Mouse (Mus musculus): ENCODE results near the gene Orc1. TPM values are rescaled to one million over a fixed set of nuclear protein-coding genes. Genes with fewer than 3 reads are reported as not detected.
A peak's percentile ranks its signal among the peaks of the same experiment; 100 is the strongest.

The Orc1 gene
- total RNA-seq (2014; fragmentation: Nextera tagmentation) (23.3 and 33.6 TPM in 2 replicates), total RNA-seq (2017) (21.0 and 34.2 TPM in 2 replicates)

GRCm38 (mm10) chr4:108578840-108579742 lies at the start of gene Orc1, which contains the start of gene Prpf38a:
Gene Orc1, plus strand, starts transcription at chr4:108579423.
Gene Prpf38a, minus strand, starts transcription at chr4:108579336.
- peak; percentile 97 for ATAC-seq (replicated peaks; ENCODE audit: low FRiP score, low TSS enrichment, poor library complexity, severe bottlenecking)

GRCm38 (mm10) chr4:108539701-108540100 lies 39.5 kb upstream of the Orc1 start:
- ATAC-seq (replicated peaks; ENCODE audit: low FRiP score, low TSS enrichment, poor library complexity, severe bottlenecking), result no peak

GRCm38 (mm10) chr4:108565026-108565425 lies 14.2 kb upstream of the Orc1 start:
- no peak for ATAC-seq (replicated peaks; ENCODE audit: low FRiP score, low TSS enrichment, poor library complexity, severe bottlenecking)

- ATAC-seq (replicated peaks; ENCODE audit: low FRiP score, low TSS enrichment, poor library complexity, severe bottlenecking), result no peak
Measured at GRCm38 (mm10) chr4:108572644-108573043, 6.6 kb upstream of the Orc1 start.

GRCm38 (mm10) chr4:108579743-108580411 lies 654 bp downstream of the Orc1 start:
- no peak for ATAC-seq (replicated peaks; ENCODE audit: low FRiP score, low TSS enrichment, poor library complexity, severe bottlenecking)

GRCm38 (mm10) chr4:108593376-108593775 lies 14.2 kb downstream of the Orc1 start:
- no peak for ATAC-seq (replicated peaks; ENCODE audit: low FRiP score, low TSS enrichment, poor library complexity, severe bottlenecking)

- ATAC-seq (replicated peaks; ENCODE audit: low FRiP score, low TSS enrichment, poor library complexity, severe bottlenecking), result no peak
Measured at GRCm38 (mm10) chr4:108595785-108596184, 16.6 kb downstream of the Orc1 start.

- ATAC-seq (replicated peaks; ENCODE audit: low FRiP score, low TSS enrichment, poor library complexity, severe bottlenecking), result no peak
Measured at GRCm38 (mm10) chr4:108598306-108598705, 19.1 kb downstream of the Orc1 start.

GRCm38 (mm10) chr4:108601870-108602269 lies 22.6 kb downstream of the Orc1 start:
- no peak for ATAC-seq (replicated peaks; ENCODE audit: low FRiP score, low TSS enrichment, poor library complexity, severe bottlenecking)

- ATAC-seq (replicated peaks; ENCODE audit: low FRiP score, low TSS enrichment, poor library complexity, severe bottlenecking), result no peak
Measured at GRCm38 (mm10) chr4:108608651-108609050, 29.4 kb downstream of the Orc1 start.

- no peak for ATAC-seq (replicated peaks; ENCODE audit: low FRiP score, low TSS enrichment, poor library complexity, severe bottlenecking)
Measured at GRCm38 (mm10) chr4:108610935-108611334, 31.7 kb downstream of the Orc1 start.

- no peak for ATAC-seq (replicated peaks; ENCODE audit: low FRiP score, low TSS enrichment, poor library complexity, severe bottlenecking)
Measured at GRCm38 (mm10) chr4:108618586-108618985, 39.4 kb downstream of the Orc1 start.

- ATAC-seq (replicated peaks; ENCODE audit: low FRiP score, low TSS enrichment, poor library complexity, severe bottlenecking), result peak; percentile 5; the same call in 1 of the 2 replicates
Measured at GRCm38 (mm10) chr4:108619165-108619564, 39.9 kb downstream of the Orc1 start.

- peak; percentile 90 for ATAC-seq (replicated peaks; ENCODE audit: low FRiP score, low TSS enrichment, poor library complexity, severe bottlenecking)
Measured at GRCm38 (mm10) chr4:108619587-108620341, 40.5 kb downstream of the Orc1 start, which contains the start of gene Cc2d1b. Gene Cc2d1b, plus strand, starts transcription at chr4:108619940.

- ATAC-seq (replicated peaks; ENCODE audit: low FRiP score, low TSS enrichment, poor library complexity, severe bottlenecking), result peak; percentile 19; the same call in 1 of the 2 replicates
Measured at GRCm38 (mm10) chr4:108620536-108620935, 41.3 kb downstream of the Orc1 start.

GRCm38 (mm10) chr4:108621504-108621903 lies 42.3 kb downstream of the Orc1 start:
- no peak for ATAC-seq (replicated peaks; ENCODE audit: low FRiP score, low TSS enrichment, poor library complexity, severe bottlenecking)

- no peak for ATAC-seq (replicated peaks; ENCODE audit: low FRiP score, low TSS enrichment, poor library complexity, severe bottlenecking)
Measured at GRCm38 (mm10) chr4:108627066-108627465, 47.8 kb downstream of the Orc1 start.

GRCm38 (mm10) chr4:108629363-108629880 lies 50.2 kb downstream of the Orc1 start:
- ATAC-seq (replicated peaks; ENCODE audit: low FRiP score, low TSS enrichment, poor library complexity, severe bottlenecking), result no peak

- no peak for ATAC-seq (replicated peaks; ENCODE audit: low FRiP score, low TSS enrichment, poor library complexity, severe bottlenecking)
Measured at GRCm38 (mm10) chr4:108630096-108630495, 50.9 kb downstream of the Orc1 start.
